Mouse (Mus musculus): ENCODE results near the gene Mogat2. TPM values are rescaled to one million over a fixed set of nuclear protein-coding genes. Genes with fewer than 3 reads are reported as not detected.

Gene Mogat2
- not detected for total RNA-seq (2021)

DNA sequence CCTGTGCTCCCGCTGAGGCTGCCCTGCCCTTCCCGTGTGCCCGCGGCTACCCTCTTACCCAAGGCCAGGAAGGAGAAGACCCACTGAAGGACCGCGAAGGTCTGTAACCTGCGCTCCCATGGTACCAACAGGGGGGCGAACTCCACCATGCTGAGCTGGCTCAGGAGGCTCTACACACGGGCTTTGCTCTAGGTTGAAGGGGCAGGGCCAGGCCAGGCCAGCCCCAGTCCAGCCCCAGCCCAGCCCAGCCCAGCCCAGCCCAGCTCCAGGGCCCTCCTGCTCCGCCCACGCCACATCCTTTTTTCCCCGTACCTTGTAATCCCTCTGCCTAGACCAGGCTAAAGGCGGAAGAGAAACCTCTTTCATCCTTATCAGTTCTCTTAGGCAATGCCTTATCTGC is at the start of gene Mogat2:
Mogat2 (minus strand) TSS at position 203 of the 400 bp plus-strand sequence.
- intact Hi-C loops (cut with DNase I): no loop called here
- no peak for DNase-seq (ENCODE audit: low spot score in 2 of 2)

DNA sequence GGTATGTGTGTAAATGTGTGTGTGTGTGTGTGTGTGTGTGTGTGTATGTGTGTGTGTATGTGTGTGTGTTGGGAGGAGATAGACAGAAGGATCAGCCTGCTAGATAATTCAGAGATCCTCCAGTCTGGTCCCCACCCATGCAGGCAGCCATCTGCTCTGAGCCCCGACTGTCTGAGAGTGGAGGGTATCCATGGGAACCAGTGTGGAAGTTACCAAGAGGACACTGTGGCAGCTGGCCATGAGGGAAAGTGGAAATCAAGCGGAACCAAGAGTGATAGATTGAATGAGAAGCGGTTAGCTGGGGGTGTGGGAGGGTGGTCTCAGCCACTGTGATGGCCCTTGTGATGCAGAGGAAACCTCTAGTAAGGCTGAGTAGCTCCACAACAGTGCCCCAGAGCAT is 48.9 kb upstream of the Mogat2 start:
- peak; percentile 50 to 57 for DNase-seq (ENCODE audit: low spot score in 2 of 2)
- intact Hi-C loops (cut with DNase I): no loop called here

DNA sequence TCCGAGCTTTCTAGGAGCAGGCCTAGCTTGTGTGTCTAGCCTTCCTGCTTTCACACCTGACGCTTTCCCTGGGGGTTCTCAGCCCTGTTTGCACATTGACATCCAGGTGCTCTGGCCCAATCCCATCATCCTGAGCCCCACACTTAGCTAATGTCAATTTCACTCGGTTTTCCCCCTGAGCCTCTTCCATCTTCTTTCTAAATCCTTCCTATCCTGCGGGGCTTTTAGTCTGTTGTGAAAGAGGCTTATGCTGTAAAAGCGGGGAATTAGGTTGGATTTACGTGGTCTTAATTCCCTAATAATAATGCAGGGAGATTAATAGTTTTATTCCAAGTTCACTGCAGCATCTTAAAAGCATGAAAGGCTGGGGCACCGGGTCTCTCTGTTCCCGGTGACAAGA is 41.2 kb upstream of the Mogat2 start:
- intact Hi-C loops (cut with DNase I): no loop called here

DNA sequence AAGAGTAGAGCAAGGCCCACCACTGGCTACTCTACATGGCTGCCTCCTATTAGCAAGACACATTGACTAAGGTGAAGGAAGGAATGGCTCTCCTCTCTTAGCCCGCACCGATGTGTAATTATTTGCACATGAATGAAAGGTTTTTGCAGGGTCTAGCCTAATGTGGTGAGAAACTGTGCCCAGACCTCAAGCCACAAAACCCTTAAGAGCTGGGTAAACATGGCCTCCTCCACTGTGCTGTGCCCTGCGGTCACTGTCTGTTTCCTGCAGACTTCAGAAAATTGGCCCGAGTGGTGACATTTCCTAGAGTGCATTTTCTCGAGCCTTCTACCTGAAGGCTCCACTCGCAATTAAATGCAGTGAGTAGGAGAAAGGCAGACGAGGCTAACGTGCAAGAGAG is 39.9 kb upstream of the Mogat2 start:
- DNase-seq (ENCODE audit: low spot score in 2 of 2): no peak
- intact Hi-C loops (cut with DNase I): no loop called here

More for the DNA sequence above, 41.2 kb upstream of the Mogat2 start:
- DNase-seq (ENCODE audit: low spot score in 2 of 2): no peak

DNA sequence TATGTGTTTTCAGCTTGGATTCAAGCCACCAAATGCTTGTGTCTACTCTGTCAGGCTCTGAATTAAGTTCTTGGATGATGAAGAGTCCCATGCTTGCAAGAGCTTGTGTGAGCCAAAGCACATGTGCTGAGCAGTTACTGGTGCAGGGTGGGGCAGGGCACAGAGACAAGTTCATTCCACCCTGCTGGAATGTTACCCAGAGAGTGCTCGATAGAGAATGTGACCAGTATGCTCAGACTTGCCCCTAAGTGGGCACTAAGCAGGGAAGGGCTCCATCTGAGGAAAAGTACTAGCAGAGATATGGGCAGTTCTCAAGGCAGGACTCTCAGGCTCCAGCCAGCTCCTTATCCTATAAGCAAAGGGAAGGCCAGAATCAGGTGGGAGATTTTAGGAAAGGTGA is 38.3 kb upstream of the Mogat2 start:
- DNase-seq (ENCODE audit: low spot score in 2 of 2): no peak
- intact Hi-C loops (cut with DNase I): no loop called here

DNA sequence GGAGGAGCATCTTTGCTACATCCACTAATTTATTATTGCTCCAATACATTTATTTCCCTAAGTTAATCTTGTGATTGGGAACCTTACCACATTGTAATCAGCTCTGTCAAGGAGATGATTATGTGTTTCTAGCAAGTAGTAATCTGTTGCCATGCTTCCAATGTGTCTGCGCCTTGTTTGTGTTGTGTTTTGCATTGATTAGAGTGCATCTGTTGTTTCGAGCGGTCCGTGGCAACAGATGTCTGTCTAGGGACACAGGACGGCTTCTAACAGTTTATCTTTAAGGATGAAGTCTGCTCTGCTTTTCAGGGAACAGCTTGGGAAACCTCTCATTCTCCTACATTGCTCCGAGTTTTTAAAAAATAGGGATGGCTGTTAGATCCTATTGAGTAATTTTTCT is 36.7 kb upstream of the Mogat2 start:
- no peak for DNase-seq (ENCODE audit: low spot score in 2 of 2)
- intact Hi-C loops (cut with DNase I): no loop called here

DNA sequence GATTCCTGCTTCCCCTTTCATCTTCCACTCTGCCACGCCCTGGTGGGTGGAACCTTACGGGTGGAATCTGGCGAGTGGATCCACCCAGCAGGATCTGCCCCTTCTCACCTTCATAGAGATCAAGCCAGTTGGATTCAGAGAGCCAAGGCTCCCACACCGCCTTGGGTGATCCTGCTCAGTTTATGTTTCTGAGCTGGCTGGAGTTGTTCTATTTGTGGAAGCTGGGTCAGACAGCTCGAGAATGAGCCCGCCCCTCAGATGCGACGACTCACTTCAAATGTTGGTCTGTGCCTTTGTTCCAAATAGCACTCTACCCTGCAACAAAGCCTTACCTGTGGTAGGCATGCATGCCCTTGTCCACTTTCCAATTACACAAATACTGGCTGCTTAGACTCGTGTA is 33.2 kb upstream of the Mogat2 start:
- DNase-seq (ENCODE audit: low spot score in 2 of 2): no peak
- intact Hi-C loops (cut with DNase I): no loop called here

DNA sequence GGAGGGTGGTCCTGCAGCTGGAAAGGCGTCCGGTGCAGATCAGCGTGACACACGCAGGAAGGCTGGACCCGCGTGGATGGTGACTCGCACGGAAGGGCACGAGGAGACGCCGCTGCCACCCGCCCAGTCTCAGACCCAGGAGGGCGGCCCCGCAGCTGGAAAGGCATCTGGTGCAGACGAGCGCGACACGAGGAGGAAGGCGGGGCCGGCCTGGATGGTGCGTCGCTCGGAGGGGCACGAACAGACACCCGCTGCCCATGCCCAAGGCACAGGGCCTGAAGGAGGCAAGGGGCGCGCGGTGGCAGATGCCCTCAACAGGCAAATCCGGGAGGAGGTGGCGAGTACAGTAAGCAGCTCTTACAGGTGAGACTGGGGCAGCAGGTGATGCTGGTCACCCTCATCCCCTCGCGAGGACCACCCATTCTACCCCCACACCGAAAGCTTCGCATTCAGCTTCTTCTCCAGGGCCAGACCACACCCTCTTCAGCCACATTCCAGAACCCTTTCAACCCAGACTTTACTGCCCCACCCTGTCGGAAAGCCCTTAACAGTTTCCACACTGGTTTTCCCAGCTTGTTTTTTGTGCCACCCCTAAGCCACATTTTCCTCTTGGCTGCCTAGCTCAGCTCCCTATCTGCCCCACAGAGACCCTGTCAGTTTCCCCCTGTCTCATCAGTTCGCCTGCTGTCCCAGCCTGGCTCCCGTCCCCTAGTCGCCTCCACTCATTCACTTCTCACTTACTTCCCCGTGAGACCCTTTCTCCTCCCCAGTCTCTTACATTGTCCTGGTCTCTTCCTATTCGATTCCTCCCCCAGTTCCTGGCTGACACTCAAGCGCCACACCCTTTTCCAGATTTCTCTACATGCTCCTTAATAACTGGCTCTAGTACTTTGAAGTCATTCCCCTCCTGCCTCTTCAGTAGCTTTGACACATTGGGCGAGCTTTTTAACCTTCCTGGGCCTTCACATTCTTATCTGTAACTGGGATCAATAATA is 30.8 kb upstream of the Mogat2 start:
- intact Hi-C loops (cut with DNase I): no loop called here
- DNase-seq (ENCODE audit: low spot score in 2 of 2): no peak

DNA sequence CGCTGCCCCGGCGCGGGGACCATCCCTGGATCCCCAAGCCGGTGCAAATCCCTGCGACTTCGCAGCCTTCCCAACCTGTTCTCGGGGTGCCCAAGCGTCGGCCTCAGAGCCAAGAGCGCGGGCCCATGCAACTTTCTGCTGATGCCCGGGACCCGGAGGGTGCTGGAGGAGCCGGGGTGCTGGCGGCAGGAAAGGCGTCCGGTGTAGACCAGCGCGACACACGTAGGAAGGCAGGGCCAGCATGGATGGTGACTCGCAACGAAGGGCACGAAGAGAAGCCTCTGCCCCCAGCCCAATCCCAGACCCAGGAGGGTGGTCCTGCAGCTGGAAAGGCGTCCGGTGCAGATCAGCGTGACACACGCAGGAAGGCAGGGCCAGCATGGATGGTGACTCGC is 30.1 kb upstream of the Mogat2 start:
- no peak for DNase-seq (ENCODE audit: low spot score in 2 of 2)
- intact Hi-C loops (cut with DNase I): no loop called here

DNA sequence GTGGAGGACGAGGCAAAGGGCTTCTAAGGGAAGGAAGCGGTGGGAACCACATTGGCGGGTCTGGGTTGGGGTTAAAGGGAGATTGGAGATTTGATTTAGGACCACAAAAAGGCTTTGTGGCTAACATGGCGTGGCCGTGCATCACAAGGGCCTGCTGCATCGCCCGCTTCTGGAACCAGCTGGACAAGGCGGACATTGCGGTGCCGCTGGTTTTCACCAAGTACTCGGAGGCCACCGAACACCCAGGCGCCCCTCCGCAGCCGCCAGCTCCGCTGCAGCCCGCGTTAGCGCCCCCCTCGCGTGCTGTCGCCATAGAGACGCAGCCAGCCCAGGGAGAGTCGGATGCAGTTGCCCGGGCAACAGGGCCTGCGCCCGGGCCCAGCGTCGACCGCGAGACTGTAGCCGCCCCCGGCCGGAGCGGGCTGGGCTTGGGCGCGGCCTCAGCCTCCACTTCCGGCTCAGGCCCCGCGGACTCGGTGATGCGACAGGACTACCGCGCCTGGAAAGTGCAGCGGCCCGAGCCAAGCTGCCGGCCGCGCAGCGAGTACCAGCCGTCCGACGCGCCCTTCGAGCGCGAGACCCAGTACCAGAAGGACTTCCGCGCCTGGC is 29.6 kb upstream of the Mogat2 start:
- intact Hi-C loops (cut with DNase I): no loop called here
- DNase-seq (ENCODE audit: low spot score in 2 of 2): peak; percentile 86 to 88

DNA sequence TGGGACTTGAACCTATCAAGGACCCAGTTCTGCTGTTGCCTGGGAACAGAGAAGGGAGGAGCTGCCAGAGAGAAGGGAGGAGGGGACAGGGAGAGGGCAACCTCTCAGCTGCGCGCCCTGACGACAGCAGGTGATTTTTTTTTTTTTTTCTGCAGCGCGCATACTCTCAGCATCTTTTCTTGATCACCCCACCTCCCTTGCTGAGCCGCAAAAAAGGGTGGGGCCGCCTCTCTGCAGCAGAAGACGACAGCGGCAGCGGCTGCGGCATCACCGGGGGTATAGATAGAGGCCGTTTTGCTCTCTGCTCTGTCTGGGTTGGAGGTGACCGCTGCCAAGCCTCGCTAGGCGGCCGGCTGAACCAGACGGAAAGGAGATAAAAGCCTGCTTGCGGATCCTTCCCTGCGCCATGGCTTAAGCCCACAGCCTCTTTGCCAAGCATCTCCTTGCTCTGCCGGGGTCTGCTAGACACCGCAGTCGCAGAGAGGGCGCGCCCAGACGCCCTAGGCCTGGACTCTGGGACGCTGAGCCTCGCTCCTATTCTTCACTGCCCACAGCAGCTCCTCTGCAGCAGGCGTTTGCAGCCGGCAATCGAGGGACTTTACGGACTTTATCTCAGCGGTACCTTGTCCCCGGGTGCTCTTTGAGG is 29.0 kb upstream of the Mogat2 start, which contains the start of gene Map6:
Map6 (plus strand) TSS at position 197 of the 646 bp plus-strand sequence.
- intact Hi-C loops (cut with DNase I): no loop called here

DNA sequence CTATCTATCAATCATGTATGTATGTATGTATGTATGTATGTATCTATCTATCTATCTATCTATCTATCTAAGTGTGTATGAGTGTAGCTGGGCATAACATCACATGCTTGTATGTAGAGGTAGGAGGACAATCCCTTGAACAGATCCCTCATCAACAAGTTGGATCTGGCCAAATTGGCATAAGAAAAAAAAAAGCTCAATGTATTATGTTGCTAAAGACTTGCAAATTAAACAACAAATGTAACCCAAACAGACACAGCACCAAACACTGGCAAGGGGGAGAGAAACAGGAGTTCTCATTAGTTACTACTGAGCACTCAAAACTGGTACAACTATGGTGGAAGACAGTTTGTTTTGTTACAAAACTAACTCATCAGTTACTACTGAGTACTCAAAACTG is 26.2 kb upstream of the Mogat2 start:
- intact Hi-C loops (cut with DNase I): no loop called here
- DNase-seq (ENCODE audit: low spot score in 2 of 2): no peak

More for the DNA sequence above, 29.0 kb upstream of the Mogat2 start, which contains the start of gene Map6:
- DNase-seq (ENCODE audit: low spot score in 2 of 2): peak; percentile 78 to 83

DNA sequence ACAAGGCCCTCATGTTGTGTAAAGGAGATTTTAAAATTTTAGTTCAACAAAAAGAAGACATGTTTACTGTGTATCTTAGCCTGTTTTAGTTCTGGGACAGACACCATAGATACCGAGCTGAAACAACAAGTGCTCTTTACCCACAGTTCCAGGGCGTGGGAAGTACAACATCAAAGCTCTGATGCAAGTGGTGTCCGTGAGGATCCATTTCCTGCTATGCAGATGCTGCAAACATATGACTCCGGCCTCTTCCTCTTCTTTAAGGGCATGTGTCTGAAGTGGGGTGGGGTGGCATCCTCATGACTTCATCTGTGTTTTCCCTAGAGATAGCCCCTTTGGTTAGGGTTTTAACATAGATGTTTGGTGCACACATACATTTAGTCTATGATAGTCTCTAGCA is 25.1 kb upstream of the Mogat2 start:
- no peak for DNase-seq (ENCODE audit: low spot score in 2 of 2)
- intact Hi-C loops (cut with DNase I): no loop called here

DNA sequence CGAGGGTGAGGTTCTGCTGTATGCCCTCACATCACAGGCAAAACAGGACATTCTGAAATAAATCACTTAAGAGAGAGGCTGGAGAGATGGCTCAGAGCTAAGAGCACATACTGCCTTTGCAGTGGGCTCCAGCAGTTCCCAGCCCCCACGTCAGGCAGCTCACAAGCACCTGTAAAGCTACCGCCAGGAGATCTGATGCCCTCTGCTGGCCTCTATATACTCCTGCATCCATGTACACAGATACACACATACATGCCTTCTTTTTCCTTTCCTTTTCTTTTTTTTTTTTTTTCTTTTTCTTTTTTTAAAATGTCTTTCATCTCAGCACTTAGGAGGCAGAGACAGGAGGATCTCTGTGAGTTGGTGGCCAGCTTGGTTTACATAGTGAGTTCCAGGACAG is 23.5 kb upstream of the Mogat2 start:
- no peak for DNase-seq (ENCODE audit: low spot score in 2 of 2)
- intact Hi-C loops (cut with DNase I): no loop called here

DNA sequence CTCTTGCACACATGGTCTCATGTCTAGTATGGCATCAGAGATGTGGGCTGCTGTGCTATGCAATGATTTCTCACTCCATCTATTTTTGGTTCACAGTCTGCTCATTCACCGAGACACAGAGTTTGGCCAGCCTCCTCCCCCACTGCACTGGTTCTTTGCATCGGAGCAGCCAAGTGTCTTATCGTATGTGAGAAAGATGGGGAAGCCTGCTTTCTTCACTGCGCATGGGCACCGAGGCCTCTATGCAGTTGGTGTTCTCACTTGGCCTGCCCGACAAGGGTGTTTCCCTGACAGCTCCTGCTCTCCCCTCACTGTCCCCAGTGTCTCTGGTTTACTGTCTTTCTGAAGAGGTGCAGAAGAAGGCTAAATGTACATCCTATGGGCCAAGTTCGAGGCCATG is 16.6 kb upstream of the Mogat2 start:
- peak; percentile 62 to 78 for DNase-seq (ENCODE audit: low spot score in 2 of 2)
- intact Hi-C loops (cut with DNase I): no loop called here

DNA sequence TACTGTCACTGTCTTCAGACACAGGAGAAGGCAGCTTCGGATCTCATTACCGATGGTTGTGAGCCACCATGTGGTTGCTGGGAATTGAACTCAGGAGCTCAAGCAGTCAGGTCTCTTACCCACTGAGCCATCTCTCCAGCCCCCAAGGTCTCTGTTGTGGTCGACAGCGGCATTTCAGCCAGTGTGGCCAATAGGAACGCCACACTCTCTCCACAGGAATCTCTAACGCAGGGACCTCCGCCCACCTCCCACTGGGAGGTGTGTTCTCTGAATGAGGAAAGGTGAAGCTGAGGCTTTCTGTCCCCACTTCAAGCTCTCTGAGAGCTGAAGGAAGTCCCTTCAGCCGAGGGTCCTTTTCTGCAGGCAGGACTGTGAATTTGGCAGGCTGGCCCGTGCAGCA is 12.0 kb upstream of the Mogat2 start:
- intact Hi-C loops (cut with DNase I): loop anchor here (5.0 kb wide), 2 partner anchors 68 to 83 kb away; partner anchors contain the start of gene Dgat2
- DNase-seq (ENCODE audit: low spot score in 2 of 2): no peak

DNA sequence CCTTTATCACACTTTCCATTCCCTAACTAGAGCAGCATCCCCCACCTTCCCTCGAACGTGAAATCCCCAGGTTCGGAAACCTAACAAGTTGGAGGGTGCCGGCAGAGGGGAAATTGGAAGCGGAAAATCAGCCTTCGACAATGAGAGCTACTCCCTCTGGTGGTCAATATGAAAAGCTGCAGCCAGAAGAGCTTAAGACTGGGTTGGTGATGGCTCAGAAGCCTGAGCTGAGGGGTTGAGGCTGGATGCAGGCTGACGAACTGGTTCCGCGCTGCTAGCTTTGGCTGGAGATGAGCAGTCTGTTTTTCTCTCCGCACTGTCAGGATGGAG is 11.1 kb upstream of the Mogat2 start:
- DNase-seq (ENCODE audit: low spot score in 2 of 2): peak in 1 of 2 experiments; percentile 23
- intact Hi-C loops (cut with DNase I): no loop called here

DNA sequence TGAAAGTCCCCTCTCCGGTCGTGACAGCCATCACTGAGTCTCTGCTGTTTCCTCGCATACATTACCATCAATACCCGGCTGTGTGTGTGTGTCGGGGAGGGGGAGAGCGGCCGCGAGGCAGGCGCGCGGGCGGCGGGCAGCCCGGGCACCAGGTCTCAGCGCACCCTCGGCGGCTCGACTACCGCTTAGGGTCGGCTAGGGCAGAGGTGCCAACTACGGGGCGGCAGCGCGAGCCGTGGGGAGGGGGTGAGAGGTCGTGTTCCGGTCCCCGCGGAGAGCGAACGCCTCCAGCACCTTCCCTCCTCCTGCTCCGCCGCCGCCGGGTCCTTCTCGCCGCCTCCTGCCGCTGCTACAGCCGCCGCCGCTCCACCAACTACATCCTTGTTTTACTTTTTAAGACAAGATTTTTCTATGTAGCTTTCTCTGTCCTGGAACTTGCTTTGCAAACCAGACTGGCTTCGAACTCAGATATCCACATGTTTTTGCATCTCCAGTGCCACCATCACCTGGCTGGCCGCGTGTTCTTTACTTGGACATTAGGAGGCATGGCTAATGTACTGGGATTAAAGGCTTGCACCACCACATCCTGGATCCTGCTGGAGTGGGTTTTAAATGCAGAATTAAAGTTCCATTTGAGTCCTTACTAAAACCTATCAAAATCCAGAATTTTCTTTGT is 10.6 kb upstream of the Mogat2 start:
- intact Hi-C loops (cut with DNase I): no loop called here
- no peak for DNase-seq (ENCODE audit: low spot score in 2 of 2)

DNA sequence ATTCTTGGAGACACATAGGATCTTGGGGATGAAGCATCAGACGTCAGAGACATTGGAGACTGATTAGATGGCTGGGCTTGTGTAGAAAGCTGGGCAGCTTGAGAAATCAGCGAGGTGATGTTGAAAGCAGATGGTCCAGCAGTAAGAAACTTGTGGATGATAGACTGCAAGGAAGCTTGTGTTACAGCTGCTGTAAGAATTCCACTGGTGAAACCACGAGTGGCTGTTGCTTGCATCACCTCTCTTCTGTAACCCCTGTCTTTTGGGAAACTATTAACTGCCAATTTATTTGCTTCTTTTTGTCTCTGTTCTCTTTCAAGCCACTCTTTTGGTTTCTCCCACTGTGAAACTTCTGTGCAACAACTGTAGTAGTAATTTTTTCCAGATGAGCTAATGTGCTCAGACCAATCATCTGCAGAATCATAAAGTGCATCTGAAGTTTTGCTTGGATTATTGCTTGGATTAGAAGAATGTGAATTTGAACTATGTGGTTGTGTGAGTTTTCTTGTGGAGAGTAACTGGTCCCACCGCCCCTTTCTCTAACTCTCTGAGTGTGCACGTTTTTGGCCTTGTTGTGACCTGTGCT is 9.8 kb upstream of the Mogat2 start:
- intact Hi-C loops (cut with DNase I): no loop called here
- no peak for DNase-seq (ENCODE audit: low spot score in 2 of 2)

DNA sequence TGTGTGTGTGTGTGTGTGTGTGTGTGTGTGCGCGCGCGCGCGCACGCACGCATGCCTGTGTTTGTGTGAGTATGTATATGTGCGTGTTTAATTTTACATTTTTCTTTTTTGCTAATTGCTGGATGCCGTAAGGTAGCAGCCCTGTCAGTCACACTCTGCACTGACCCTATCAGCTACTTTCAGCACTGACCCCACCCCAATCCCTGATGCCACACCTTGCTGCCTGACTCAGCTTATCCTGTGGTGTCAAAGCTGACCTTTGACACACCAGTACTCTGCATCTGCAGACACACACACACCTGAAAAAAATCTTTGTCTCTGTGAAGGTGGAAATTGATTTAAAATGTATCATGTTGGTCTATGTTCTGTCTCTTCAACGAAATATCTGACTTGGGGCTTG is 3.7 kb upstream of the Mogat2 start:
- intact Hi-C loops (cut with DNase I): no loop called here
- DNase-seq (ENCODE audit: low spot score in 2 of 2): no peak

Data from left cerebral cortex, postnatal 36 days (tissue).